Mouse (Mus musculus) cerebellum, adult 9-10 months (tissue): ENCODE data around the gene Focad.
A peak's percentile ranks its signal among the peaks of the same experiment; 100 is the strongest.

Experiments used
- DNase-seq: peaks from one replicate; pipeline ENCODE4 v3.0.0; 2022

Focad gene

GRCm38 (mm10) chr4:88157644-88158043 is 63.2 kb downstream of the Focad start:
- no peak for DNase-seq

DNA sequence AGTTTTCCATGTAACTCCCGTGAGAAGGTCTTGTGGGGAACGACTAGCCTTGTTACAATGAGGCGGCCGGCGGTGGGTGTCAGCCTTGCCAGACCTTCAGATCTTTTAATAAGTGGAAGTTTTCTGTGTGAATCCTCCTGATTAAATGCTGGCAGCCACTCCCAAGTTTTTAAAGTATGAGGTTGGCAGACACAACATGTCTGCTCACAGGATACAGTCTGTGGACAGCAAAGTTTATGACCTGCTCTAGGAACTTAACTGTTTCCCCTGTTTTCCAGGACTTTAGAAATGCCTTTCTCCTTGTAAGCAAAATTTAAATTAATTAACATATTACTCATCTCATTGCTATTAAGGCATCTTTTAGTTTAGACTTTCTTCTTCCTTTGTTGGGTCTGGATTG is 64.8 kb downstream of the Focad start:
- DNase-seq: no peak

GRCm38 (mm10) chr4:88159700-88160099 is 65.3 kb downstream of the Focad start:
- DNase-seq: no peak

- DNase-seq: no peak
These were observed 69.2 kb downstream of the Focad start for GRCm38 (mm10) chr4:88163511-88164247.

DNA sequence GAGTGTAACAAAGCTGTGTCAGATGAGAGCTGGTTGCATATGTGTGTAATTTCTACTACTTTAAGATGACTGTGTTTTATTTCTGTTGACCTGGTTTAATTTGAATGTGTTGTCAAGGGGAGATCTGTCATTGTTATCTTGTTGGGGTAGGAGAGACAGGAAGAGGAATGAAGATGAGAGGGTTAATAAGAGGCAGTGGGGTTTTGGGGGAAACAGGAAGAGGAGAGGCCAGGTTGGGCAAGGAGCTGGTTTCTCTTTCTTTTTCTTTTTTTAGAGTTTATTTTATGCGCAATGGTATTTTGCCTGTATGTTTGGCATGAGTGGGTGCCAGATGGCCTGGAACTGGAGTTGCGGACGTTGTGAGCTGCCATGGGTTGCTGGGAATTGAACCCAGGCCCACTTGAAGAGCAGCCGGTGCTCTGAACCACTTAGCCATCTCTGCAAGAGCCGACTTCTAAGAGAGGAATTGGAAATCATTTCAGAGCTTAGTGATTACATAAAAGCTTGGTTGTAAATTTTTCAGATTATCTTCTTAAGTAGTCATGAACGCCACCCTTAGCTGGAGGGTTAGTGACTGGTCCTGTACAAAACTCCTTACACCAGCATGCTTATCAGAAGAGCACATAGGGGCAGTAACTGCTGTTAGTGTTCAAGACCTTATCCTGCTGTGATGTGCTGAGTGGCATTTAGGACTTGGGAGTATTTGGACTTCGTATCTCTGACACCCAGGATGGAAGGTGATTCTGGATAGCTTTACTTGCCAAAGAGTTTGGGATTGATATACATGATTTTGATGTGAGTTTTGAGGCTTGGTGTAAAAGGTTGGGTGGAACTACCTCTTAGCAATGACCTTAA is 72.8 kb downstream of the Focad start:
- DNase-seq: peak; percentile 67

DNA sequence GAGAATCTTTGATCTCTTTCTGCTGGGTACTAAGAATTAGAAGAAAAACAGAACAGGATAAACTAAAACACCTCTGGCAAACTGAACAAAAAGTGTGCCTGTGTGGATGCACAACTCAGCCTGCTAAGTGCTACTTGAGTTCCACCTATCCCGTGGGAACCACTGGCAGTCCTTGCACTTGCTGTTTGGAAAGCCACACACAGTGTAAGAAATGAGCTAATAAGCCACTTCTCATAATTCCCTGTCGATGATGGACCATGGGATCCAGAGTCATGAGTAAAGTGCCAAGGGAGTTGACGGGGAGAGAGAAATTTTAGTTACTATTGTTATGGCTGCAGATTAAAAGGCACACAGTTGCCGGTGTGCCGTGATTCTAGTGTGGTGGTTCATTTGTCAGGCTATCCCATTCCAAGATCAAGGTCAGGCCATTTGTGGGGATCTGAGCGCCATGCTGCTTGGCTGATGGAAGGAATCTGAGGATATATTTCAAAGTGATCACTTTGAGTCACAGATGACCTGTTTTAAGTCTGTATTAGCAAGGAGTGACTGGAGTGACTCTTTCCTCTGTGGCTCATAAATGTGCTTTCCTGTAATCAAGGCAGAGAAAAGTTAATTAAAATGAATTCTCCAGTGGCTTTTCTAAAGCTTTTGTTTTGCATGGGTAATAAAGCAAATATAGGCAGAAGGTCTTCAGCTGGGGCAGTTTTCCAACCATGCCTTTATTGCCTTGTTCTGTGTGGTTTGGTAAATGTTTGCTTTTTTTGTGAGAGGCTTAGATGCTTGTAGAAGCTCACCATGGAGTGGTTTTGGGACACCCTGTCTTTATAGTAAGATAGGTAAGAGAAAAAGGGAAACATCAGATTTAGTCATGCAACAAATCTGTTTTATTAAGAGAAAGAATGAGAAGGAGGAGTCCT is 80.9 kb downstream of the Focad start:
- no peak for DNase-seq

- DNase-seq: no peak
These were observed 84.9 kb downstream of the Focad start for GRCm38 (mm10) chr4:88179296-88179695.

GRCm38 (mm10) chr4:88184293-88184692 is 89.9 kb downstream of the Focad start:
- DNase-seq: no peak

GRCm38 (mm10) chr4:88185872-88186426 is 91.5 kb downstream of the Focad start:
- DNase-seq: no peak

GRCm38 (mm10) chr4:88187649-88188048 is 93.2 kb downstream of the Focad start:
- DNase-seq: no peak

- no peak for DNase-seq
These were observed 95.1 kb downstream of the Focad start for GRCm38 (mm10) chr4:88189495-88189894.

GRCm38 (mm10) chr4:88194256-88194655 is 99.8 kb downstream of the Focad start:
- DNase-seq: no peak

DNA sequence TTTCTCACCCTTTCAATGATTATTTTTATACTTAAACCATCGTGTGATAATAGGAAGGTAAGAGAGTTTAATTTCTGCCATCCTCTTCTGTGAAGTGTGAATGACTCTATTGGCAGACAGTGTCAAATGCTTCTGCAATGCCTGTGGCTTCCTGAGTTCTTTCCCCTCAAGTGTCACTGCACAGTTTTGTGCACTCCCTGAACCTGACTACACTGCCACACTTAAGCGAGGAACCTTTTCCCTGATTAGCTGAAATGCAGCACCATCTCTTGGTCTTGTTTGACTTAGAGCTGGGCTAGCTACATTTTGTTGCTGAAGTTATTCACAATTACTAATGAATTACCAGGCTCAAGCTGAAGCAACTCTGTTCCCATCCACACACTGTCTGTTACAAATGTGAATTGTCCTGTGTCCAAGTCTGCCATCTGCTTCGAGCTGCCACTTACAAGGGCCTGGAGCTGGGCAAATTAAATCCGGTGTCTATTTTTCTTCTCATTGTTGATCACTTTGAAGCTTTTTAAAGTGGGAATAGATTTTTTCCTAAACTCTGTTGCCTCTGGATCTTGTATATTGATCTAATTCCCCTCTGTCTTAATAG is 101.6 kb downstream of the Focad start:
- DNase-seq: peak; percentile 91

DNA sequence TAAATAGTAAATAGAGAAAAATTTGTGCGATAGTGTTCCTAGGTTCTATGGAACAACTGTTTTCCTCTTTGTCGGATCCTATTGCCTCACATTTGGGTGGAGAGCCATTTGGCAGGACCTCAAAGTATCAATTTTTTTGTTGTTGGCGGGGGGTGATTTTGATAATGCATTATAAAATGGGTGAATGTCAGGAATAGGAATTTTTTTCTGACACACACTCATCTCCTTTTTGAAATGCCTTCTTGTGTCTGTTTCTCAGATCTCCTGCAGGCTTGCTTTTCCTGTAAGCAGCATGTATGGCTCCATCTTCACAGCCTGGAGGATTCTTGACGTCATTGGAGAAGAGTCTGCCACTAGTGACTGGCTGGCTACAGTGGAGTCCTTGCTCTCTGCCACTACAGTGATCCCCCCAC is 102.1 kb downstream of the Focad start:
- DNase-seq: peak; percentile 87

- DNase-seq: no peak
These were observed 102.8 kb downstream of the Focad start for GRCm38 (mm10) chr4:88197244-88197643.

- DNase-seq: no peak
These were observed 104.8 kb downstream of the Focad start for GRCm38 (mm10) chr4:88199186-88199585.

DNA sequence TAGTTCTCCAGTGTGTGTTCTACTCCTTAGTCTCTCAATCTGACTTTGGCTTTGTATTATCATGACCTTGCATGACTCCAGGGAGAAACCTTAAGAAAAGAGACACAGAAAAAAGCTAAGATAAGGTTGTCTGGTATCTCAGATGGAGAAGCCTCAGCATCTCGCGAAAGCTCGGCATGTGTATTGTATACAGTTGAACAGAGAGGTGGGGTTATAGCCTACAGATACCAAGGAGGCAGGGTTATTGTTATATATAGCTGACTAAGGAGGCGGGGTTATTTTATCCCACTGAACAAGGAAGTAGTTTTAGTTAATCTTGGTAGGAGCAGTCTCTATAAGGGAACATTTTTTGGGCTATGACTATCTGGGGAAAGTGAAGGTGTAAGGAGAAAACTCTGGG is 106.6 kb downstream of the Focad start:
- no peak for DNase-seq

DNA sequence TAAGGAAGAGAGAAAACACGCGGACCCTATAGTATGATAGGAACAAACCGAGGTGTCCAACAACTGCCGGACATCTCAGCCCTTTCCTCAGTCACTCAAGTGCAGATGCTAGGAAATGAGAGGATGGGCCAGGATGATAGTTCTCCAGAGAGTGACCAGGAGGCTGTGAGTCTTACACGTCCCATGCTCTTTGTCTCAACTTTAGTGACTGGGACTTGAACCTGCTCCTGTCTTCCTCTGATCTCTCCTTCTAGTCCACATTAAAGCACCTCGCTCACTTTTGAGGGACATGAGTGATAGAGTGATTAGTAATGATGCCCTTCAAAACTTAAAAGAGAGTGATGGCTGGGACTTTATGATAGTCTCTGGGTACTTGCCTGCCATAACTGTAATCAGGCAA is 114.2 kb downstream of the Focad start:
- no peak for DNase-seq

- peak; percentile 67 for DNase-seq
These were observed 115.0 kb downstream of the Focad start for GRCm38 (mm10) chr4:88209351-88209814.

DNA sequence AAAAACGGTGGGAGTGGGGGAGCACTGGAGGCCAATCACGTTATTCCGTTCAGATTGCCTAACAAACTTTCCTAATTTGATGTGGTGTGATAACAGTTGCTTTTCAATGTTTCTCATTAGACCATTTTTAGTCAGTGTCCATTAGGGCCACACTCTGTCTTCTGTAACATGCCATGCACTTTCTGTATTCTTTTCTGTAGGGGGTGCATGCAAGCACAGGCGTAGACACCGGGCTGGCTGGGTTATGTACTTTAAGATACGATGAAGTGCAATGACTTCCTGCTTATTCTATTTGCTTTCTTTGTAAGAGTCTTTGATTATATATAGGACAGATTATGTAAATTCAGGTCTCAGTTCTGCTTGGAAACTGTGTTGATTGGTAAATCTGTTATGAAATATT is 116.2 kb downstream of the Focad start:
- DNase-seq: no peak

GRCm38 (mm10) chr4:88211200-88211885 is 116.9 kb downstream of the Focad start:
- no peak for DNase-seq

GRCm38 (mm10) chr4:88213895-88214294 is 119.5 kb downstream of the Focad start:
- no peak for DNase-seq
